Mouse (Mus musculus) midbrain, embryonic 11.5 days (tissue): ENCODE measurements around the gene 1700030J22Rik. TPM values are rescaled to one million over a fixed set of nuclear protein-coding genes. Genes with fewer than 3 reads are reported as not detected.

Experiments used
- ATAC-seq: fragments of 200-750 bp; cut with Nextera tagmentation; 2 replicates; pipeline ENCODE4 v1.8.0; 2017; ENCODE audit warnings: moderate TSS enrichment, moderate library complexity; ENCODE audit not compliant: low FRiP score
- DNase-seq: peaks from one replicate; pipeline ENCODE4 v3.0.0; 2015; ENCODE audit warnings: low spot score; ENCODE audit errors: missing footprints
- H3K27ac ChIP-seq: fragments of 300-500 bp; sonication (generic); 2 replicates; pipeline ENCODE4 v1.5.1; 2014; ENCODE audit warnings: low read depth, low read length
- H3K27me3 ChIP-seq: fragments of 300-500 bp; sonication (generic); 2 replicates; pipeline ENCODE4 v1.6.1; 2014; ENCODE audit warnings: mild to moderate bottlenecking, low read length, moderate library complexity, mixed read lengths; ENCODE audit not compliant: control insufficient read depth, insufficient read depth
- H3K36me3 ChIP-seq: fragments of 300-500 bp; sonication (generic); 2 replicates; pipeline ENCODE4 v1.6.1; 2014; ENCODE audit warnings: mild to moderate bottlenecking, low read length, moderate library complexity, mixed read lengths; ENCODE audit not compliant: control insufficient read depth, insufficient read depth
- H3K4me1 ChIP-seq: fragments of 300-500 bp; sonication (generic); 2 replicates; pipeline ENCODE4 v1.6.1; 2014; ENCODE audit warnings: low read length; ENCODE audit not compliant: control insufficient read depth, insufficient read depth
- H3K4me2 ChIP-seq: fragments of 300-500 bp; sonication (generic); 2 replicates; pipeline ENCODE4 v1.6.1; 2014; ENCODE audit warnings: mild to moderate bottlenecking, moderate library complexity
- H3K4me3 ChIP-seq: fragments of 300-500 bp; sonication (generic); 2 replicates; pipeline ENCODE4 v1.5.1; 2014; ENCODE audit warnings: low read depth, low read length
- H3K9ac ChIP-seq: fragments of 300-500 bp; sonication (generic); 2 replicates; pipeline ENCODE4 v1.6.1; 2014; ENCODE audit warnings: low read length
- H3K9me3 ChIP-seq: fragments of 300-500 bp; sonication (generic); 2 replicates; pipeline ENCODE4 v1.6.1; 2016; ENCODE audit warnings: low read length; ENCODE audit not compliant: control insufficient read depth
- WGBS: fragments of 180-500 bp; shearing (Covaris S2); extraction: QIAGEN DNeasy Blood & Tissue Kit; methylation state at CpG from one replicate; pipeline ENCODE4 v1.1.7; 2014; 5-methylcytosine and 5-hydroxymethylcytosine counted together
- polyA plus RNA-seq: library from polyadenylated mRNA; unstranded; fragments of >200 nt; fragmentation: Nextera tagmentation; extraction: Ambion mirVana; gene quantifications from 2 replicates; pipeline ENCODE4 v1.2.1, GENCODE M21; 2014

Gene 1700030J22Rik
- polyA plus RNA-seq, 1 experiment from 2014 or later = 2.7 TPM

- peaks cover 9% of the 10 kb centered on the region; the same call in 1 of the 2 replicates for H3K4me1 ChIP-seq
- H3K27me3 ChIP-seq = no peaks in the 10 kb centered on the region
- H3K36me3 ChIP-seq = no peaks in the 10 kb centered on the region
- no peak for DNase-seq
- H3K4me2 ChIP-seq = no peak overlapping the region
- H3K27ac ChIP-seq = no peak overlapping the region
- no peaks in the 10 kb centered on the region for H3K9me3 ChIP-seq
- H3K4me3 ChIP-seq = no peak overlapping the region
- ATAC-seq = no peak
- no peak overlapping the region for H3K9ac ChIP-seq
- 86% methylated on average over 9 of the region's 9 CpGs for WGBS
Measured at GRCm38 (mm10) chr8:116945169-116945910, 33.4 kb downstream of the 1700030J22Rik start.

GRCm38 (mm10) chr8:116944385-116944696, 34.4 kb downstream of the 1700030J22Rik start:
- H3K27ac ChIP-seq = no peak overlapping the region

GRCm38 (mm10) chr8:116943555-116944384, 35.0 kb downstream of the 1700030J22Rik start:
- H3K27me3 ChIP-seq = no peaks in the 10 kb centered on the region
- H3K9ac ChIP-seq = peak overlapping the region; percentile 88
- ATAC-seq (peak; percentile 77), DNase-seq (peak; percentile 93)
- under 1% methylated on average over 62 of the region's 62 CpGs for WGBS
- H3K9me3 ChIP-seq = no peaks in the 10 kb centered on the region
- H3K4me3 ChIP-seq = peak overlapping the region; percentile 98
- H3K27ac ChIP-seq = no peak overlapping the region
- peaks cover 9% of the 10 kb centered on the region; the same call in 1 of the 2 replicates for H3K4me1 ChIP-seq
- no peaks in the 10 kb centered on the region for H3K36me3 ChIP-seq
- peak overlapping the region; percentile 98 for H3K4me2 ChIP-seq

More at GRCm38 (mm10) chr8:116944385-116944696, 34.4 kb downstream of the 1700030J22Rik start:
- Histone ChIP-seq H3K9me3 (no peaks in the 10 kb centered on the region), H3K4me1 (peaks cover 9% of the 10 kb centered on the region; the same call in 1 of the 2 replicates), H3K4me2 (peak overlapping the region; percentile 98), H3K36me3 (no peaks in the 10 kb centered on the region), H3K9ac (peak overlapping the region; percentile 88; the same call in 1 of the 2 replicates), H3K4me3 (peak overlapping the region; percentile 98), H3K27me3 (no peaks in the 10 kb centered on the region)
- WGBS = 15% methylated on average over 4 of the region's 4 CpGs
- ATAC-seq (no peak), DNase-seq (no peak)

- Histone ChIP-seq H3K9me3 (no peaks in the 10 kb centered on the region), H3K27me3 (no peaks in the 10 kb centered on the region), H3K27ac (no peak within 1 kb of the TSS), H3K36me3 (no peaks in the 10 kb centered on the region), H3K9ac (peak within 1 kb of the TSS; percentile 88), H3K4me1 (peaks cover 9% of the 10 kb centered on the region; the same call in 1 of the 2 replicates), H3K4me2 (peak within 1 kb of the TSS; percentile 98), H3K4me3 (peak within 1 kb of the TSS; percentile 98)
- ATAC-seq = peak; percentile 91
- under 1% methylated on average over 46 of the region's 46 CpGs for WGBS
- peak; percentile 99 for DNase-seq
Measured at GRCm38 (mm10) chr8:116943161-116943554, 35.6 kb downstream of the 1700030J22Rik start, which contains the start of gene Atmin. Gene Atmin (plus strand): TSS chr8:116943393.

- DNase-seq = no peak
- Histone ChIP-seq H3K4me2 (no peak overlapping the region), H3K4me1 (peaks cover 9% of the 10 kb centered on the region; the same call in 1 of the 2 replicates), H3K36me3 (peaks cover under 1% of the 10 kb centered on the region; the same call in 1 of the 2 replicates), H3K27me3 (no peaks in the 10 kb centered on the region), H3K27ac (no peak overlapping the region), H3K9me3 (no peaks in the 10 kb centered on the region), H3K4me3 (no peak overlapping the region), H3K9ac (no peak overlapping the region)
- WGBS = 80% methylated on average over 12 of the region's 12 CpGs
- no peak for ATAC-seq
Measured at GRCm38 (mm10) chr8:116942284-116943058, 36.3 kb downstream of the 1700030J22Rik start.

GRCm38 (mm10) chr8:116935506-116935905, 43.3 kb downstream of the 1700030J22Rik start:
- no peaks in the 10 kb centered on the region for H3K27me3 ChIP-seq
- H3K9ac ChIP-seq = no peak overlapping the region
- H3K9me3 ChIP-seq = no peaks in the 10 kb centered on the region
- WGBS = 45% methylated on average over 6 of the region's 6 CpGs
- H3K36me3 ChIP-seq = peaks cover 24% of the 10 kb centered on the region
- H3K4me1 ChIP-seq = no peaks in the 10 kb centered on the region
- no peak overlapping the region for H3K27ac ChIP-seq
- H3K4me3 ChIP-seq = no peak overlapping the region
- no peak overlapping the region for H3K4me2 ChIP-seq
- ATAC-seq (no peak), DNase-seq (peak; percentile 60)

- Histone ChIP-seq H3K4me3 (no peak overlapping the region), H3K36me3 (peaks cover 24% of the 10 kb centered on the region), H3K4me2 (no peak overlapping the region), H3K4me1 (no peaks in the 10 kb centered on the region), H3K9ac (no peak overlapping the region), H3K27me3 (no peaks in the 10 kb centered on the region), H3K27ac (no peak overlapping the region), H3K9me3 (no peaks in the 10 kb centered on the region)
- DNase-seq (no peak), ATAC-seq (no peak)
- 94% methylated on average over 4 of the region's 4 CpGs for WGBS
Measured at GRCm38 (mm10) chr8:116934976-116935375, 43.8 kb downstream of the 1700030J22Rik start.

- ATAC-seq (no peak), DNase-seq (no peak)
- Histone ChIP-seq H3K27ac (no peak overlapping the region), H3K27me3 (no peaks in the 10 kb centered on the region), H3K9me3 (no peaks in the 10 kb centered on the region), H3K4me3 (no peak overlapping the region), H3K36me3 (peaks cover 12% of the 10 kb centered on the region), H3K4me1 (no peaks in the 10 kb centered on the region), H3K9ac (no peak overlapping the region), H3K4me2 (no peak overlapping the region)
- 88% methylated on average over 5 of the region's 5 CpGs for WGBS
Measured at GRCm38 (mm10) chr8:116928588-116928987, 50.2 kb downstream of the 1700030J22Rik start.
